Mouse (Mus musculus) lung, embryonic 15.5 days (tissue): ENCODE measurements at regions not wholly inside any gene's neighbourhood (a gene's known extent, or its start where the extent isn't known, plus 50 kb on each side); places are given as distances from the start of the nearest gene placed in this dataset.

Experiments
- ATAC-seq: fragments of 200-750 bp; cut with Nextera tagmentation; 2 replicates; pipeline ENCODE4 v1.8.0; 2017; ENCODE audit warnings: moderate number of reproducible peaks, borderline replicate concordance; ENCODE audit not compliant: low FRiP score, low TSS enrichment; ENCODE audit errors: extremely low read depth
- H3K27ac ChIP-seq: fragments of 300-500 bp; sonication (generic); 2 replicates; pipeline ENCODE4 v1.5.1; 2015; ENCODE audit warnings: moderate library complexity, mild to moderate bottlenecking, inconsistent platforms
- H3K27me3 ChIP-seq: fragments of 300-500 bp; sonication (generic); 2 replicates; pipeline ENCODE4 v1.6.1; 2015; ENCODE audit warnings: inconsistent platforms
- H3K36me3 ChIP-seq: fragments of 300-500 bp; sonication (generic); 2 replicates; pipeline ENCODE4 v1.6.1; 2015; ENCODE audit warnings: inconsistent platforms
- H3K4me1 ChIP-seq: fragments of 300-500 bp; sonication (generic); 2 replicates; pipeline ENCODE4 v1.6.1; 2015; ENCODE audit warnings: inconsistent platforms
- H3K4me2 ChIP-seq: fragments of 300-500 bp; sonication (generic); 2 replicates; pipeline ENCODE4 v1.6.1; 2015; ENCODE audit warnings: inconsistent platforms, mild to moderate bottlenecking, moderate library complexity
- H3K4me3 ChIP-seq: fragments of 300-500 bp; sonication (generic); 2 replicates; pipeline ENCODE4 v1.5.1; 2015; ENCODE audit warnings: mild to moderate bottlenecking, inconsistent platforms
- H3K9ac ChIP-seq: fragments of 300-500 bp; sonication (generic); 2 replicates; pipeline ENCODE4 v1.6.1; 2015; ENCODE audit warnings: inconsistent platforms
- H3K9me3 ChIP-seq: fragments of 300-500 bp; sonication (generic); 2 replicates; pipeline ENCODE4 v1.6.1; 2016; ENCODE audit warnings: inconsistent platforms
- WGBS: fragments of 180-500 bp; shearing (Covaris S2); methylation state at CpG from one replicate; pipeline ENCODE4 v1.1.7; 2015; 5-methylcytosine and 5-hydroxymethylcytosine counted together

GRCm38 (mm10) chr15:10887990-10888389 lies 64.1 kb upstream of the C1qtnf3 start:
- WGBS, result 79% methylated on average over 6 of the region's 6 CpGs
- Histone ChIP-seq H3K9me3 (no peaks in the 10 kb centered on the region), H3K4me2 (no peak overlapping the region), H3K27ac (no peak overlapping the region), H3K36me3 (no peaks in the 10 kb centered on the region), H3K4me1 (peaks cover 10% of the 10 kb centered on the region; the same call in 1 of the 2 replicates), H3K4me3 (no peak overlapping the region), H3K9ac (no peak overlapping the region), H3K27me3 (no peaks in the 10 kb centered on the region)
- no peak for ATAC-seq

DNA sequence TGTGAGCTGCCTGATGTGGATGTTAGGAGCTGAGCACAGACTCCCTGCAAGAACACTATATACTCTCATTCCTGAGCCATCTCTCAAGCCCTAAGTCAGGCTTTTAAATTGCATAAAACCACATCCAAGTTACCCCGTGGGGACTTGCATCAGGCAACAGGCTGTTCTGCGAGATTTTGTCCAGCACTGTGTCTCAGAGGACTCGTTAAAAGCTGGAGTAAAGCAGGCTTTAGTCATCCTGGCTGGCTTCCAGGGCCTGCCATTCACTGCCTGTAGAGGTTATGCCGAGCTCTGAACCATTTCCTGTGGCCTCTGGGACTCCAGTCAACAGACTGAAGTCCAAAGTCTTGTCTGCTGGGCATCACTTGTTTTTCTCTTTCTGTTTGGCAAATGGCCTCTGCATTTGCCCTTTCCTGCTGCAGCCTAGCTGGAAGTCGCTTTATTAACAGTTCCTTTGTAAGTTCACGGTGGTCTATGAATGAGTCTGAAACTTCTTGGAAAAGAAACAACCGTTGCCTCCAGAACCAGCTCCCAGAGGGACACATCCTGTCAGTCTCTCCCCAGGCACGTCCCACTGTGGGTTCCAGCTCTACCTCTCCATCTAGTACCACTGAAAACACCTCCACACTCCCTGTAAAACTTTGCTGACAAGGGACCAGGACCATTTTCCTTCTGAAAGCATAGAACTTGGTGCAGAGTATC lies 61.8 kb upstream of the C1qtnf3 start:
- Histone ChIP-seq H3K4me3 (no peak overlapping the region), H3K27ac (0 out of 2 replicates have a peak overlapping the region, but pooled peaks have one; percentile 3), H3K27me3 (no peaks in the 10 kb centered on the region), H3K9me3 (no peaks in the 10 kb centered on the region), H3K9ac (no peak overlapping the region), H3K4me2 (no peak overlapping the region), H3K36me3 (no peaks in the 10 kb centered on the region), H3K4me1 (peaks cover 10% of the 10 kb centered on the region; the same call in 1 of the 2 replicates)
- WGBS, result 31% methylated on average over 8 of the region's 8 CpGs
- ATAC-seq, result peak; percentile 67

- no peak overlapping the region for H3K4me3 ChIP-seq
- 58% methylated on average over 5 of the region's 5 CpGs for WGBS
- no peak for ATAC-seq
These were observed 53.8 kb upstream of the C1qtnf3 start for GRCm38 (mm10) chr15:10898309-10898708.

DNA sequence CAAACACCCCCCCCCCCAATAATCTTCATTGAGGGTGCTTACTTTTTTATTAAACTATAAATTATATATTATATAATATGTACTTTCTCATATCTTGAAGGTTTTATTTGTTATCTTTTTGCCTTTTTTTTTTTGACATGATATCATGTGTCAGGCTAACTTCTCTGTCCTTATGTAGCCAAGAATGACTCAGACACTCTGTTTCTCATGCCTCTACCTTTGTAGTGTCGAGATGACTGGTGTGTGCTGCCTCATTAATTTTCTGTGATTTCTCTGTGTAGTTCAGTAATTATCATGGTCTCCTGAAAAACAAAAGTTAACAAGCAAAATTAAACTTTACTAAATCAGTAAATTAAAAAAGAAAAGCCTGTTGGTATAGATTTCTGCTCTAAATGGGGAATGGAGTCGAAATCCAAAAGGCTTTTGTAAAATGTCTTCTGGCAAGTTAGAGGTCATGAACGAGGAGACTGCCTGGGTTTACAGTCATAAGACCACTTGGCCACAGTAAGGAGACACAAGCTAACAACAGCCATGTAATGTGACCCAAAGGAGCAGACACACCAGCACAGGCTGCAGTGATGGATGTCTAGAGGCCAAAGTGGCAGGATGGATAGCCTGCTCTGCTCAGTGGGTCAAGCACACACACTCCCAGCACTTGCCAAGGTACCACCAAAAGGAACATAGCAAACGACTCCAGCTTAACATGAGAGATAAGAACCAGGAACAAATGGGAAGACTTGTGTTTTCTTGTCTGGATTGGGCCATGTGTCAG lies 53.2 kb upstream of the C1qtnf3 start:
- Histone ChIP-seq H3K9ac (no peak overlapping the region), H3K4me3 (no peak overlapping the region), H3K27me3 (no peaks in the 10 kb centered on the region), H3K27ac (no peak overlapping the region), H3K36me3 (no peaks in the 10 kb centered on the region), H3K4me1 (peaks cover 3% of the 10 kb centered on the region; the same call in 1 of the 2 replicates), H3K9me3 (no peaks in the 10 kb centered on the region), H3K4me2 (no peak overlapping the region)
- 38% methylated on average over 4 of the region's 4 CpGs for WGBS
- no peak for ATAC-seq

More at GRCm38 (mm10) chr15:10898309-10898708, 53.8 kb upstream of the C1qtnf3 start:
- peaks cover 3% of the 10 kb centered on the region; the same call in 1 of the 2 replicates for H3K4me1 ChIP-seq
- no peaks in the 10 kb centered on the region for H3K36me3 ChIP-seq
- H3K27me3 ChIP-seq, result no peaks in the 10 kb centered on the region
- no peak overlapping the region for H3K27ac ChIP-seq
- H3K4me2 ChIP-seq, result no peak overlapping the region
- H3K9me3 ChIP-seq, result no peaks in the 10 kb centered on the region
- H3K9ac ChIP-seq, result no peak overlapping the region

- no peak for ATAC-seq
- H3K4me1 ChIP-seq, result peaks cover 3% of the 10 kb centered on the region; the same call in 1 of the 2 replicates
- H3K9me3 ChIP-seq, result no peaks in the 10 kb centered on the region
- H3K9ac ChIP-seq, result no peak overlapping the region
- H3K36me3 ChIP-seq, result no peaks in the 10 kb centered on the region
- WGBS, result 69% methylated on average over 7 of the region's 7 CpGs
- H3K4me3 ChIP-seq, result no peak overlapping the region
- H3K27ac ChIP-seq, result no peak overlapping the region
- no peaks in the 10 kb centered on the region for H3K27me3 ChIP-seq
- no peak overlapping the region for H3K4me2 ChIP-seq
These were observed 52.2 kb upstream of the C1qtnf3 start for GRCm38 (mm10) chr15:10899904-10900303.

DNA sequence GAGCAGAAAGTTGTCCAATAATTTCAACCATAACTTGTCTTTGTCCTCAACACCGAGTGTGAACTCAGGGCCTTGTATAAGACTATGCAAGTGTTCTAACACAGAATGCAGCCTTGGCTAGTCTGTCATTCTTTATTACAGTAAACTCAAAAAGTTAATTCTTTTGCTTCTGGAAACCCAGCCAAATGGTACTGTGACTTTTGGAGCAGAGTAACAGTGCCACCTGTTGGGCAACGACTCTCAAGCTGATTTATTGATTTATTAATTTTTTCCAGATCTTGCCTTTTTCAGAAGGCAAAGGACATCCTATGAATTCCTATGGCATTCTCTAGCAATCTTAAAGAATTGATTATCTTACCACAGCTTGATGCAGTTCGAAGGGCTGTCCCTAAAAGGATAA lies 51.1 kb upstream of the C1qtnf3 start:
- Histone ChIP-seq H3K27ac (no peak overlapping the region), H3K4me3 (no peak overlapping the region), H3K36me3 (no peaks in the 10 kb centered on the region), H3K9me3 (no peaks in the 10 kb centered on the region), H3K9ac (no peak overlapping the region), H3K4me2 (no peak overlapping the region), H3K27me3 (no peaks in the 10 kb centered on the region), H3K4me1 (peaks cover 3% of the 10 kb centered on the region; the same call in 1 of the 2 replicates)
- ATAC-seq, result no peak
- 25% methylated on average over 3 of the region's 3 CpGs for WGBS

DNA sequence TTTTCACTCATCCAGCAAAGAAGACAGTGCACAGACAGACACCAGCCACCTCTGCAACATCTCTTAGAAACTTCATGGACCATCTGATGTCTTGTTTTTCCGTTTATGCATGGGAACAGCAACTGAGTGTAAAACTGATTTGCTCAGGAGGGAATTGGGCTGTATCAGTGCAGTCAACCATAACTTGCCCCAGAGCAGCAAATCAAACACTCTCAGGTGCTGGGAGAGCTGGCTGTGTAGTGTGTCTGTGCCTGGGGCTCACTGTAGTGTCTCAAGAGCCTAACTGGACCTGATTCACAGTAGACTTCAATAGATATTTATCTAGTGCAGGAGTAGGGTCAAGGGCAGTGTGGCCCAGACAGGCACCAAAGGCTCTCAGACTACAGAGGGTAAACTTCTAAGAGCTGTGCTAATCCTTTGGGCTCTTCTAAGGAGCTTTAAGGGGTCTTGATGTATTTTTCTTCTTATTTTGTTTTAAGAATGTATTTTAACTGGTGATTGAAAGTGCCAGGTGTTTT lies 50.3 kb upstream of the C1qtnf3 start:
- ATAC-seq, result peak; percentile 32; the same call in 1 of the 2 replicates
- H3K27ac ChIP-seq, result peak overlapping the region; percentile 12; the same call in 1 of the 2 replicates
- H3K27me3 ChIP-seq, result no peaks in the 10 kb centered on the region
- H3K4me1 ChIP-seq, result peaks cover 3% of the 10 kb centered on the region; the same call in 1 of the 2 replicates
- H3K9me3 ChIP-seq, result no peaks in the 10 kb centered on the region
- H3K4me2 ChIP-seq, result no peak overlapping the region
- WGBS, result 47% methylated on average over 1 of the region's 1 CpGs
- H3K36me3 ChIP-seq, result no peaks in the 10 kb centered on the region
- no peak overlapping the region for H3K4me3 ChIP-seq
- H3K9ac ChIP-seq, result no peak overlapping the region
